Mouse (Mus musculus): ENCODE measurements around the gene Clpp. TPM values are rescaled to one million over a fixed set of nuclear protein-coding genes. Genes with fewer than 3 reads are reported as not detected.

Clpp gene
- polyA plus RNA-seq, 1 experiment from 2014 or later, result 178 TPM

DNA sequence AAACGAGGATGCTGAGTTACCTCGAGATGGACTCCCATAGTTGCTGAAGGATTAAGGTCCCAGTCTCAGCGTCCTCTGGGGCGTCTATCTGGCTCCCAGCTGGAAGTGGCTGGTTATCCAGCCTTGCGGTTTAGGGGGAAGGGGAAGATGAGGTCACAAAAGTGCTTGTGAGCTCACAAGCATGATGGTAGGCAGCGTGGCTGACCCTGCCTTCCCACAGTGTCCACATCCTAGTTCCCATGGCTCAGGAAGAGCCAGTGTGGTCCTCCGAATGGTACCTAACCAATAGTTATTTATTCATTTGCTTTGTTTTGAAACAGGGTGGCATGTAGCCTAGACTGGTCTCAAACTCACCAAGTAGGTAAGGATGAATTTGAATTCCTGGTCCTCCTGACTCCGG, 51.4 kb downstream of the Clpp start, which contains the start of gene Slc25a41:
Gene Slc25a41 (minus strand): TSS at position 101 of the 400 bp plus-strand sequence.
- no peak within 1 kb of the TSS for H3K27ac ChIP-seq (ENCODE audit: low read length)
- ATAC-seq, result no peak
- H3K4me3 ChIP-seq (replicated peaks; ENCODE audit: low read length), result no peak within 1 kb of the TSS
- H3K4me2 ChIP-seq (ENCODE audit: low read length), result no peak within 1 kb of the TSS
- no peak within 1 kb of the TSS for H3K9ac ChIP-seq (replicated peaks; ENCODE audit: low read depth, low read length)
- H3K9me3 ChIP-seq (ENCODE audit: control insufficient read depth, low read length), result no peaks in the 10 kb centered on the region
- 76% methylated on average over 8 of the region's 8 CpGs for WGBS
- peaks cover 7% of the 10 kb centered on the region; the same call in 1 of the 2 replicates for H3K36me3 ChIP-seq (ENCODE audit: control insufficient read depth, insufficient read depth)
- no peaks in the 10 kb centered on the region for H3K4me1 ChIP-seq (replicated peaks; ENCODE audit: control insufficient read depth, insufficient read depth, low read length)
- H3K27me3 ChIP-seq (replicated peaks; ENCODE audit: control insufficient read depth, insufficient read depth, low read length), result no peaks in the 10 kb centered on the region

Other genes starting within 250 kb of the Clpp start
- gene Nrtn, start 232.8 kb upstream of the Clpp start, polyA plus RNA-seq (2015; fragmentation: Nextera tagmentation; extraction: Ambion mirVana), result 0.73 and 0.84 TPM in 2 replicates
- 73.5 and 90.4 TPM in 2 replicates for gene Dus3l, start 225.5 kb upstream of the Clpp start, polyA plus RNA-seq (2015; fragmentation: Nextera tagmentation; extraction: Ambion mirVana)
- gene Prr22, start 220.1 kb upstream of the Clpp start, polyA plus RNA-seq (2015; fragmentation: Nextera tagmentation; extraction: Ambion mirVana), result 0.96 and 1.0 TPM in 2 replicates
- gene Rfx2, start 159.3 kb upstream of the Clpp start, polyA plus RNA-seq (2015; fragmentation: Nextera tagmentation; extraction: Ambion mirVana), result 3.7 and 4.2 TPM in 2 replicates
- not detected in 2 replicates for gene Acsbg2, start 115.9 kb upstream of the Clpp start, polyA plus RNA-seq (2015; fragmentation: Nextera tagmentation; extraction: Ambion mirVana)
- 0.50 and 0.65 TPM in 2 replicates for gene 1700061G19Rik, start 114.8 kb upstream of the Clpp start, polyA plus RNA-seq (2015; fragmentation: Nextera tagmentation; extraction: Ambion mirVana)
- 86.1 and 86.7 TPM in 2 replicates for gene Mllt1, start 54.9 kb upstream of the Clpp start, polyA plus RNA-seq (2015; fragmentation: Nextera tagmentation; extraction: Ambion mirVana)
- not detected in 2 replicates for gene Acer1, start 8.2 kb upstream of the Clpp start, polyA plus RNA-seq (2015; fragmentation: Nextera tagmentation; extraction: Ambion mirVana)
- gene Alkbh7, start 7.0 kb downstream of the Clpp start, polyA plus RNA-seq (2015; fragmentation: Nextera tagmentation; extraction: Ambion mirVana), result 40.1 and 45.8 TPM in 2 replicates
- gene Pspn, start 9.7 kb downstream of the Clpp start, polyA plus RNA-seq (2015; fragmentation: Nextera tagmentation; extraction: Ambion mirVana), result 0.60 and 1.0 TPM in 2 replicates
- 84.3 and 90.1 TPM in 2 replicates for gene Gtf2f1, start 21.0 kb downstream of the Clpp start, polyA plus RNA-seq (2015; fragmentation: Nextera tagmentation; extraction: Ambion mirVana)
- 0.47 and 0.83 TPM in 2 replicates for gene Gm17949, start 21.2 kb downstream of the Clpp start, polyA plus RNA-seq (2015; fragmentation: Nextera tagmentation; extraction: Ambion mirVana)
- 29.6 and 30.8 TPM in 2 replicates for gene Khsrp, start 41.2 kb downstream of the Clpp start, polyA plus RNA-seq (2015; fragmentation: Nextera tagmentation; extraction: Ambion mirVana)
- gene Slc25a41, start 51.3 kb downstream of the Clpp start, polyA plus RNA-seq (2015; fragmentation: Nextera tagmentation; extraction: Ambion mirVana), result not detected in 2 replicates
- gene Crb3, start 68.8 kb downstream of the Clpp start, polyA plus RNA-seq (2015; fragmentation: Nextera tagmentation; extraction: Ambion mirVana), result 1.5 and 2.1 TPM in 2 replicates
- gene Slc25a23, start 69.6 kb downstream of the Clpp start, polyA plus RNA-seq (2015; fragmentation: Nextera tagmentation; extraction: Ambion mirVana), result 27.8 and 33.4 TPM in 2 replicates
- gene Dennd1c, start 88.2 kb downstream of the Clpp start, polyA plus RNA-seq (2015; fragmentation: Nextera tagmentation; extraction: Ambion mirVana), result 2.4 and 4.2 TPM in 2 replicates
- 285 and 318 TPM in 2 replicates for gene Tubb4a, start 97.5 kb downstream of the Clpp start, polyA plus RNA-seq (2015; fragmentation: Nextera tagmentation; extraction: Ambion mirVana)
- 9.8 and 10.1 TPM in 2 replicates for gene Tnfsf9, start 115.0 kb downstream of the Clpp start, polyA plus RNA-seq (2015; fragmentation: Nextera tagmentation; extraction: Ambion mirVana)
- 0.30 TPM in 1 of 2 replicates, not detected in the other for gene Cd70, start 159.5 kb downstream of the Clpp start, polyA plus RNA-seq (2015; fragmentation: Nextera tagmentation; extraction: Ambion mirVana)
- not detected in 2 replicates for gene Tnfsf14, start 203.9 kb downstream of the Clpp start, polyA plus RNA-seq (2015; fragmentation: Nextera tagmentation; extraction: Ambion mirVana)
- 0.65 and 1.2 TPM in 2 replicates for gene C3, start 237.8 kb downstream of the Clpp start, polyA plus RNA-seq (2015; fragmentation: Nextera tagmentation; extraction: Ambion mirVana)

Measured in forebrain, embryonic 16.5 days (tissue).